Mouse (Mus musculus): ENCODE results near the gene Itgb5.

Gene Itgb5

DNA sequence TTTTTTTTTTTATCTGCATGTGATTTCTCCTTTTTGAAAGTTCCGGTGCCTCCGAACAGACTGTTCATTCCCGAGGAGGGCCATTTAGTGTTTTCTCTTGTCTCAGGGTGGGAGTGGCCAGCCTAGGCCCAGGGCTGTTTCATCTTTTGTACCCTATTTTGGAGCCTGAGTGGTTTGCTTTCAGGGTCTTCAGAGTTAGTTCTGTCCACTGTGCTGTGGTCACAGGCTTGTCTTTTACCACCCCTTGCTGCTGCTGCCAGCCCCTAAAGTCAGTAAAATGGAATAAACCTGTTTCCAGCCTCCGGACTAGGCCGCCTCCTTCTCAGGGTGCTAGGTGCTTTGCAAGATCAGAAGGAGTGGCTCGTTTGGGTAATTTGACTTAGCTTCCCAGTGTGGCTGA, 2.6 kb downstream of the Itgb5 start:
- no peak for DNase-seq (ENCODE audit: low spot score)

DNA sequence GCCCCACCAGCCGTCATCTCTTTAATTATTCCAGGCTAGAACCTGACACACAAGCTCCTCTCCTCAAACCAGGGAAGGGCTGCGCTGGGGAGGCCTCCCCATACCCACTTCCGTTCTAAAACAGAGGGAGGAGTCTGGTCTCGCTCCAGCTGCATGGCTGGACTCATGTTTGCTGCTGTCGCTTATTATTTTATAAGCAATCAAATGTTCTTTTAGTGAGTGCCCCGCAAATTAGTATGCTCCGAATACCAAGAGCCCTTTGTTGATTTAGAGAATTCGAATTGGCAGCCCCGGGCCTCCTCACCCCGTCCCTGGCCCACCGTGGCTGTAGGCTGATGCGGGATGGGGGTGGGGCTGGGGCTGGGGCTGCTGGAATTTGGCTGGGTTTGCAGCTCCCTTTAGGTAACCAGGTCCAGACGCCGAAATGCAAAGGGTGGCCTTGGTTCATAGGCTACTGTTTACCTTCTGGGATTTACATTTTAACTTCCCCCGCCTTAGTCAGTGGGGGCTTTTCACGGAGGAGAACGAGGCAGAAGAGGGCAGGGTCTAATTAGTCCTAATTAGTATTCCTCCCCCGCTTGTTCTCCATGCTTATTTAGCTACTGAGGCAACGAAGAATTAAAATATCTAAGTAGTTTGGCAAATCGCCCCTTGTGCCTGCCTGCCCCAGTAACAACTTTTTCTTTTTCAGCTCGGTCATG, 3.4 kb downstream of the Itgb5 start:
- no peak for DNase-seq (ENCODE audit: low spot score)

DNA sequence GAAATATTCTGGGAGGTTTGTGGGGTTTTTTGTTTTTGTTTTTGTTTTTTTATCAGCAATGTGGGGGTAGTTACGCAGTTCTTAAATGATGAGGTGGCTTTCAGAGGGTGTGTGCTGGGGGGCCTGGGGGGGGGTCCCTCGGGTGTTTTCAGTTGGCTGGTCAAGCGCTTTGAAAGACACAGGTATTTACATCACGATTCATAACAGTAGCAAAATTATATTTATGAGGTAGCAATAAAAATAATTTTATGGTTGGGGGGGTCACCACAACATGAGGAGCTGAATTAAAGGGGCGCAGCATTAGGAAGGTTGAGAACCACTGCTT, 3.9 kb downstream of the Itgb5 start:
- no peak for DNase-seq (ENCODE audit: low spot score)

DNA sequence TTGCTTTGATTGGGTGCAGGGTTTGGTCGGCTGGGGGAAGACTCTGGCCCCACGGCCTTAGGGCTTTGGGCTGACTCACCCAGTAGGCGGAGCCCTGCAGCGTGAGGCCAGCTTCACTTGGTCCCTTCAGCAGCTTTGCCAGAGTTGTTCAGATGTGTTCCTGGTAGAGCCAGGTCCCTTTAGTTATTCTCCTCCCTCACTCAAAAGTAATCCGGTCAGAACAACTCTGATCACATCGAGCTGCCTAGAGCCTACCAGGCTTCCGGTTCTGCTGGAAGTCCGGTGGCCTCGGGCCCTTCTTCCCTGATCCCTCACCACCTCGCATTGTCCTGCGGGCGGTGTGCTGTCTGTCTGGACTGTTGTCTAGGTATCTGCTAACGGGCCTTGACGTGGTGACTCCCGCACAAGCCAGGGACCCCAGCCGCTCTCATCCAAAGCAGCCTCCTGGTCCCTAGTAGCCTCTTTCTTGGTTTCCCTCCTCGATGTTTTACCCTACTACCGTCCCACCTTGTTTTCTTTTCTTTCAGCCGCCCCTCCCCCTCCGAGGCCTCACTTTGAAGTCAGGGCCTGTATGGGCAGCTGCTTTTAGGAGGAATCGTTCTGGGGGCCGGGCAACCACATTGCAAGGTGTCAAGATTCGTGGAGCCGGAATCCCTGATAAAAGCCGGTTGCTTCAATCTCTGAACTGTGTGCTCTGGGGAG, 4.5 kb downstream of the Itgb5 start:
- peak; percentile 37 for DNase-seq (ENCODE audit: low spot score)

DNA sequence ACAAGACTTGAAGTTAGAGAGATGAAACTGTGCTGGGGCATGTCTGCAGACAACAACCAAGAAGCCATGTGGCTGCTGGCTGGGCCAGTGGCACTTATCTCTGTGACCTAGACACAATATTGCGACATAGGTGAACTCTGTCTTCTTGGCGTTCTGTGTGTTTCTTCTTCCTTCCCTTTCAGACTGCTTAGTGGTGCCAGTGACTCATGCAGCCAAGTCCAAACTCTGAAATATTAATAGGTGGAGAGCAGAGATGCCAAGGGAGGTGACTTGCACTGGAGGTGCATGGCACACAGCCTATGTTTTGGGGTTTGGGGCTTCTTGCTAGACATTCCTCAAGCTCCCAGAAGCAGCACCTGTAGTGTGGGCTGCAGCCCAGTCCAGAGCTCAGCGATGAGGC, 7.2 kb downstream of the Itgb5 start:
- DNase-seq (ENCODE audit: low spot score), result no peak

DNA sequence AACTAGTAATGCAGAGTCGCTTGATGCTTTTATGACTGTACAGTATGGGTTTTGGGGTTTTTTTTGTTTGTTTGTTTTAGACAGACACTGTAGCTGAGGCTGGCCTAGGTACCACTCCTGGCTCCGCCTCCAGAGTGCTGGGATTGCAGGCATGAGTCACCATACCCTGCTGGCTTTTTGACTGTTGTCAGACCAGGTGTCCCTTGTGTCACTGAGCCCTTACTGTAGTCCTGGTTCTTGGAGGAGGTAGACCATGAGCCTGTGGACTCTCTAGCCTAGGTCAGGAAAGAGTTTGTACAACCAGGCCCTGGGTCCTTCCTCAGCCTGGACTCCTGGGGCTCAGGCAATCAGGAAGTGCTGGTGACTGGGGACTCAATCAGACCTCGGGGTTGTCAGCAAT, 7.7 kb downstream of the Itgb5 start:
- no peak for DNase-seq (ENCODE audit: low spot score)

DNA sequence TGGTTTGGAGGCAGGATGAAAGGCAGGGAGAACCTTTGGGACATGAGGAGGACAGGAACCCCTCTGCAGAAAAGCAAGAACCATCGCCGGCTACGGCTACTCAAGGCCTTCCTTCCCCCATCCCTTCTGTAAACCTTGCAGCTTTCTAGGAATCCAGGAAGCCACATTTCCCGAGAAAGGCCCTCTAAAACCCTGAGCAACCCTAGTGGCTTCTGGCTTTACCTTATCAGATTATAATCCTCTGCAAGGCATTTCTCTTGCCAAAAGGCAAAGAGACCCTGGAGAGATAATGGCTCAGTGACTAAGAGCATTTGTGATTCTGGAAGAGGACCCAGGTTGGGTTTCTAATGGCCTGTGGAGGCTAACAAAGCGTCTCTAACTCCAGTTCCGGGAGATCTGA, 11.2 kb downstream of the Itgb5 start:
- DNase-seq (ENCODE audit: low spot score), result no peak

DNA sequence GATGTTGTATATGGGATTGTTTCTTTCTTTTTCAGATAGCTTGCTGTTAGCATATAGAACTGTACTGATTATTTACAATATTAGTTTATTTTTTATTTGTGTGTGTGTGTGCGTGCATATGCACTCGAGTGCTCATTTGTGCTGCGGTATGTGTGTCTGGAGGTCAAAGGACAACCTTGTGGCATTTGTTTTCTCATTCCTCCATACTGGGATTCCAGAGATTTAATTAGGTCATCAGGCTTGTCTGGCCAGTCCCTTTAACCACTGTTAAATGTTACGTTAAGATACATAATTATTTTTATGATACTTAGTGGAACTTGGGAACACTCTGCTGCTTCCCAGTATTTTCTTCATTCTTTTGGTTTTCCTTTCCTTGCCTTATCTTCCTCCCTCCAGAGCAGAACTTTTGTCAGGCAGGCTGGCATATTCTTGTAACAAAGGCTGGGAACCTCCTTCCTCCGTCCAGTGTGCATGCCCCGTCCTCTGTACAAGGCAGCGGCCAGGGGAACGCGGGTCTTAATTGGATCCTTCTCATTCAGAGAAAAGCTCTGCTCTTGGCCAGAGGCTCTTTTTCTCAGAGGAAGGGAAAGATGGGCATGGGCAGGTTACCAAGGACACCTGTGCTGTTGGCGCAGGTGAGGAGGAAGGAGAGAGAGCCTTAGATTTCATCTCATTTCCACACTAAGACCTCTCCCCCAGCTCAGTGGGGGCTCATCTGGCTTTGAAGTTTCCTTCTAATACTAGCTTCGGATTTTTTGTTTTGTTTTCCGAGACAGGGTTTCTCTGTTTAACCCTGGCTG, 12.8 kb downstream of the Itgb5 start:
- no peak for DNase-seq (ENCODE audit: low spot score)

DNA sequence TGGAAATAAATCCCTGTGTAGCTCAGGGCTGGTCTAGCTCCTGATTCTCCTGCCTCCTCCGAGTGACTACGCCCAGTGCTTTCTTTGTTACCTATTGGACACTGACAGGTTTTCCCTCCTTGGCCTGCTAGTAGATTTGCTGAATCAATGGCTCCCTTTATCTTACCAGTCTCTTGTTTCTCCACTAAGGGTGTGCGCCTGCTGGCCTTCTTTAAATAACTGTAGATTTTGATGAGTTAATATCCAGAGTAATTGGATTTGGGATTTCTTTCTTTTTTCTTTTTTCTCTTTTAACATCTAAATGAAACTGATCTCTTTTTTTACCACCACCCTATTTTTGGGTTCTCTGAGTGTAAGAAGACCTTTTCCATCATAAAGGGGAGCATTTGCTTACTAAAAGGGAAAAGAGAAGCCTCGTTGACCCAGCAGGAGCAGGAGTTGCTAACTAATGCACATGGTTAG, 14.7 kb downstream of the Itgb5 start:
- DNase-seq (ENCODE audit: low spot score), result no peak

DNA sequence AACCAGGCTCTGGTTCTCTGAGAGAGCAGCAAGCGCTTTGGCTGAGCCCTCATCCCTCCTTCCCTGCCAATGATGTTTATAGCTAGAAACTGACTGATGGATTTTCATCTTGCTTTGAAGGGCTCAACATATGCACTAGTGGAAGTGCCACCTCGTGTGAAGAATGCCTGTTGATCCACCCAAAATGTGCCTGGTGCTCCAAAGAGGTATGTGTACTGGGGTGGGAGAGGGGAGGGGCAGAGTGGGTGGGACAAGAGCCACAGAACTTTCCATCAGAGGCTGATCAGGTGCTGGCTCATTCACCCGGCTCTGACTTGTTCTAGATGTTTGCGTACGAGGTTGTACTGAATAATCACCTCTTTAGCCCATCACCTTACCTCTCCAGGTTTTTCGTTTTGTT, 15.4 kb downstream of the Itgb5 start:
- no peak for DNase-seq (ENCODE audit: low spot score)

DNA sequence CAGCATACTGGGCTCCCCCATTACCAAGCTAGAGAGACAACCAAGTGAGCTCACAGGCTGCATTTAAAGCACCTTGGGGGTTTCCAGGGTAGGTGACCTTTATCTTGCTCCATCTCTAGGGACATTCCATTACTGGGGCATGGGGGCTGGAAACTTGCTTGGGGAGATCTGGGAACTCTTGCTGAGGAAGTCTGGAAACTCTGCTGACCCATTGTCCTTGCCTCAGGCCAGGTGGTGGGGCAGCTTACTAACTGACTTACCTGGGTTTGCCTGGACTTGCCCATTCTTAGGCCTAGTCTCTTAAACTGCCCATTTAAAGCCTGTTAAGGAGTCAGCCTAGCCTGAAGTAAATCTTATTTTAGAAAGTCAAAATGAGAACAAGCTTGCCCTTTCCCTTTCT, 23.8 kb downstream of the Itgb5 start:
- no peak for DNase-seq (ENCODE audit: low spot score)

DNA sequence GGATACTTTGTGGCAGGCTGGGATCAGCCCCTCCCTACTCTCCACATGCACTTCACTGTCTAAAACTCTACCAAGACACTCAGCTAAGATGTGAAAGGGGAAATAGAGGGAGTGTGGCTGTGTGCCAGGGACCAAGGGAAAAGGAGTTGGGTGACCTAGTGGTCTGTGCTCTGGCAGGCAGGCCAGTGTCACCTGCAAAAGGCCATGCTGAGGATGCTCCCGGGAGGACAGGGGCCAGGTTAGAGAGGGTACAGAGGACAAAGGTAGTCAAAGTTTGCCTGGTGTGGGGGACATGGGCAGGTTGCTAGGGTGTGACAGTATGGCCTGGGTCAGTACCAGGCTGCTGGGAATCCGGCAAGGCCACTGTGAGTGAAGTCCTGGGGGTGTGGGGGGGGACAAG, 29.3 kb downstream of the Itgb5 start:
- no peak for DNase-seq (ENCODE audit: low spot score)

DNA sequence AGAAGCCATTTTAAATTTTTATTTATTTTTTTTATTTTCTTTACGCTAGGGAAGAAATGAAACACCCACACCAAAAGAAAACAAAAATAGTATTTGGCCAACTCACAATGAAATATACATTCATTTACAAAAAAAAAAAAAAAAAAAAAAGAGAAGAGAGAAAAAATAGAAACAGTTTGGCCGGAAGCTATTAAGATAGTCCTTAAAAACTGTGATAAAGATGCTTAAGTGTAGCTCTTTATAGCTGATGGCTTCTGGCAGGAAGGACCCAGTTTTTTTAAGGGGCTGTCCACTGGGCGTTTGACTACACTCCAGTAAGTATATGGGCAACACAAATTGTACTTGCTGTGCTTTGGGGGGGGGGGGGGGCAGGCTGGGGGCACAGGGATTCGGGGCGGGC, 29.9 kb downstream of the Itgb5 start:
- DNase-seq (ENCODE audit: low spot score), result no peak

DNA sequence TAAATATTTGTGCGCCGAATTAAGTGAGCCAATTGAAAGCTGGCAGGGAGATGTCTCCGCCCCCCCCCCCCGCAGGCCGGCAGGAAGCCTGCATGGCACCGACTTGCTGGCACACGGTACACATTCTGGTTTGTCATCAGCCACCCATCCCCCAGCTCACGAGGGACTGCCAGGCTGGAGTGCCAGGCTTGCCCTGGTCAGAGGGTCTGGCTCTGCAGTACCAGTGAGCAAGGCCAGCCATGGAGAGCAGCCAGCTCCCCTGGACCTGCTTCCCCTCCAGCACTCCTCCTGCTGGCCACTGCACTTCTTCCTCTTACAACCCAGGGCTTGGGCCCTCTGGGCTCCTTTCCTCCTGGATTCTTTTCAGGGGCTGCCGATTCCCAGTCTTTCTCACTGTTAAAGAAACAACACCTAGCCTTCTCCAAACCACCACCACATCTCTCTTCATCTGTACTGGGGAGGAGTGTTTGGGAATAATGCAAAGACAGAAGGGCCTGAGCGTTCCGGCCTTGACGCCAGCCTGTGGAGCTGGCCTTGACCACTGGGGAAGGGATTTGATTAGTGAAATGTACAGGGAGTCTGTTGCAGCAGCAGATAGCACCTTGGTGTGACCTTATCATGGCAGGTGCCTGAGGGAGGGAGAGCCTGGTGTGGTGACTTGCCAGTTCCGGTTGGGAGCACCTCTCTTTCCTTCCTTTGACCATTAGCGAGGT, 30.7 kb downstream of the Itgb5 start:
- peak; percentile 62 for DNase-seq (ENCODE audit: low spot score)

DNA sequence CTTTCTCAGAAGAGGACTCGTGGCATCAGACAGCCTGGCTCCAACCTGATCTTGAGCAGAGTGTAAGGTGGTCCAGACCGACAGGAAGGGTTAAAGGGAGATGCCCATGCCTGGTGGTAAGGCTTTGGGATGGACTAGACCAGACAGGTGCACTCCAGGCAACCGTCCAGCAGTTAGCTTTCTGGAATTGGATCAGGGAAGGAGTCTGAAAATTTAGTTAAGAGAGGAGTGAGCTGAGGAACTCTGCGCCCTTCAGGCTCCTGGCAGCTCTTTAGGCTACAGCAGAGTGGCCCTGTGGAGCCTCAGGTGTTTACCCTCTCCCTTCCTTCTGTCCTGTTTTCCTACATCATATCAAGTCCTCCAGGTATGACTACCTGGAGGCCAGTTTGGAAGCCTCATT, 32.9 kb downstream of the Itgb5 start:
- no peak for DNase-seq (ENCODE audit: low spot score)

DNA sequence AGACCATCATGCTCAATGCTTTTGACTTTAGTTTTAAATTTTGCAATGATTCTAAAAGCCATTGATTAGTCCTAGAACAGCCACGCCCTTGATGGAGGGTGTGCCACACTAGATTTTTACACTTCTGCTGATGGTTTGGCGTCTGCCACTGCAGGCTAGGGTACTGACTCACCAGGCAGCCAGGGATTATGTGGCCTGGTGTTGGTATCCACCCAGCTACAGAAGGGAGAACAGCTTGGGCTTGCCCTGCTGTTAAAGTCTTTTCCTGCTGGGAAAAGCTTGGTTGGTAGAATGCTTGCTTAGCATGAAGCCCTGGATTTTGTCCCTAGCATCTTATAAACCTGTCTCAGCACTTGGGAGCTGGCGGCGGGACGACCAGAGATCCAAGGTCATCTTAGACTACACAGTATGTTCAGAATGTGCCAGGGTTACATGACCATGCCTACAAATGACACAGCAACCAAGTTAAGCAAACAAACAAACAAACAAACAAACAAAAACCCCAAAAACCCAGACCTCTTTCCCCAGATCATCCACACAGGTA, 33.8 kb downstream of the Itgb5 start:
- no peak for DNase-seq (ENCODE audit: low spot score)

DNA sequence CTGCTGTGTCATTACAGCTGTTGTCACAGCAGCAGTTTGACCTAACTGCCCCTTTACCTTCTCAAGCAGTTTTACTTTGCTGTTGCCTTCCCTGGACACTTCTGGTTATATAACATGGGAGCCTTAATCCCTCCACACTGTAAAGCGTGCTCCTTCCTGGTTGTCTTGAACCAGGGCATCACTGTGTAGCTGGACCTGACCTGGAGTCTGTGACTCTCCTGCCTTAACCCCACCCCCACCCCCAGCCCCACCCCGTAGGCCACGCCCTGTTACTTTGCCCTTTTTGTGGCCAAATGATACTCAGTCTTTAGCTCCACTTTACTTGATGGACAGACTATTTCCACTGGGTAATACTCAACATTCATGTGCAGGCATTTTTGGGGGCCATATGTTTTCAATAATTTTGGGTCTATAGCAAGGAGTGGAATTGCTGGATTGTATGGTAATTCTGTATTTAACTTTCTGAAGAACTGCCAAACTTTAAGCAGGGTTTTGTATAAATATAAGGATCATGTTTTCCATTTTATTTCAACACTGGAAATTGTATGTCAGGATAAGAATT, 40.8 kb downstream of the Itgb5 start:
- no peak for DNase-seq (ENCODE audit: low spot score)

DNA sequence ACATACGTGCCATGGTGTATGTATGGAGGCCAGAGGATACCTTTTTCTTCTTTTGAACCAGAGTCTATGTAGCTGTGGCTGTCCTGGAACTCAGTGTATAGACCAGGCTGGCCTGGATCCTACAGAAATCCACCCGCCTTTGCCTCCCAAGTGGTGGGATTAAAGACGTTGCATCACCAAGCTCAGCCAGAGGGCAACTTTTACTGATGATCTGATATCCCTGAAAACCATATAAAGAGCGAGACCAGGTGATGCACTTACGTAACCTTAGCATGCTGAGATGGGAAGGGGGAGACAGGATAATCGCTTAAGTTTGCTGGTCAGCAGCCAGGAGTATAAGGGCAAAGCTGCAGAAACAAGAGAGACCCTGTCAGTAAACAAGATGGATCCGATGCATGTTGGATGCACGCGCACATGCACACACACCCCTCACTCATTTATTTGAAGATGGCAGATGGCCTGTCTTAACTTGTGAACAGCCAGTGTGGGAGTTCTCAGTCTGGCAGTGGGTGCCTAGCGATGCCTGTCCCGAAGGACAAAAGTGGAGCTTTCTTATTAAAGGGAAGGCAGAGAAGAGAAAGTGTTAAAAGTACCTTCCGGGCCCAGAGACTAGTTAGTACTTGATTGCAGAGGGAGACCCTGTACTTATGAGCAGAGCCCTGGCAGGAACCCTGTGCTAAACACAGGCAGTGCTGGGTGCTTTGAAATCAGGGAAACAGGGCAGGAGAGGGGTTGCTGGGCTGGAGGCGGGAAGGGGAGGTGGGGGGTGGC, 41.7 kb downstream of the Itgb5 start:
- DNase-seq (ENCODE audit: low spot score), result no peak

DNA sequence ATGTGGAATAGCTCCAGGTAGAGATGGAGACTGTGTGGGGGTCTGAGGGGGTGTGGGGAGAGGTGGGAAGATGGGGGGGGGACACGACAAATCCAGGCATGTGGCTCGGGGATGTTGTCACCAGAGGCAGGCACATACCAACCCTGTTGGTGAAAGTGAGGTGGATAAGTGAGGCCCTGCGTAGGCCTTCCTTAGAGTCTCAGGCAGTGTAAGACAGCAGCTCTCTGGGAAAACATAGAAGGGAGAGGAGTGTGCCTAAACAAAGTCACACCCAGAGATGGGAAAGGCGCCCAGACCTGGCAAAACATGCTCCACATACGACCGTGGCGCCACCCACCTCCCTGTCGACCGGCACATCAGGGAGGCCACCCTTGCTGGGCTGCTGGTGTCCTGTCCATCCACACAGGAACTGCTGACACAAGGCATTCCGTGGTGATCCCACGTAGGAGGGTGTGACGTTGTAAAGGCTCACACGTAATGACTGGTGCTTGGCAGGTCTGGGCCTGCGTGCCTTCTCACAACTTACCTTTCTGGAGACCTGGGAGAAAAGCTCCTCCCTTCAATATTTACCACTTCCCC, 42.5 kb downstream of the Itgb5 start:
- DNase-seq (ENCODE audit: low spot score), result no peak

DNA sequence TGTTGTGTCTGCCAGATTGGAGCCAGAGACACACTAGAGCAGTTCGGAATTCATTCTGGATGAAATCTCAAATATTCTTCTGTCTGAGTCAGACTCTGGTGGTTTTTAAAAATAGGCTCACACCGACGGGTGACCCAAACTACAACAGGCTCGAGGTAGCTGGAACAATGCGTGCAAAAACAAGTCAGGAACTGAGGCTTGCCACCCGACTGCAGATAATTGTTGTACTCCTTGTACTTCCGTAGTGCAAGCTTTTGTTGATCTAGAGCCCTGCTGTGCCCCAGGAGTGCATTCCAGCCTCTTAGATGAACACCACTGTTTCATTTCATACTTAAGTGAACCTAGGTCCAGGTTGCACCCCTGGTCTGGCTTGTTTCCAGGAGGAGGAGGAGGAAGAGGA, 43.8 kb downstream of the Itgb5 start:
- DNase-seq (ENCODE audit: low spot score), result no peak

Data from testis, postnatal 14 days (tissue).